Mouse (Mus musculus) liver, adult 2 months (tissue): ENCODE measurements at regions not wholly inside any gene's neighbourhood (a gene's known extent, or its start where the extent isn't known, plus 50 kb on each side); places are given as distances from the start of the nearest gene placed in this dataset.

Experiments used
- CTCF ChIP-seq: fragments of 200-500 bp; IDR thresholded peaks from 2 replicates; pipeline ENCODE4 v1.5.1; 2011; ENCODE audit warnings: low read depth, low read length, control low read depth
- POLR2A ChIP-seq: fragments of 200-500 bp; IDR thresholded peaks from 2 replicates; pipeline ENCODE4 v1.6.1; 2011; ENCODE audit warnings: low read length, control low read depth; ENCODE audit not compliant: insufficient read depth; ENCODE audit errors: extremely low read depth

- TF ChIP-seq CTCF (no peak), POLR2A (no peak)
Measured at GRCm38 (mm10) chr14:100642076-100642475, 357.6 kb upstream of the Klf12 start.
